Mouse (Mus musculus) spleen, postnatal 4 days (tissue): Measurements from ENCODE around the gene B4galt5.

ENCODE experiments used
- DNase-seq, 2 experiments: peaks; one replicate each; pipeline ENCODE4 v3.0.0; 2022; ENCODE audit warnings: low spot score in 2 of 2

Gene B4galt5

GRCm38 (mm10) chr2:167257790-167258189 lies 91.2 kb downstream of the B4galt5 start:
- no peak for DNase-seq

GRCm38 (mm10) chr2:167254808-167255207 lies 94.2 kb downstream of the B4galt5 start:
- no peak for DNase-seq

GRCm38 (mm10) chr2:167254185-167254584 lies 94.8 kb downstream of the B4galt5 start:
- DNase-seq: no peak

- no peak for DNase-seq
Observed at GRCm38 (mm10) chr2:167253476-167253875, 95.5 kb downstream of the B4galt5 start.

GRCm38 (mm10) chr2:167252057-167252687 lies 96.8 kb downstream of the B4galt5 start:
- DNase-seq: no peak

- no peak for DNase-seq
Observed at GRCm38 (mm10) chr2:167250736-167251337, 98.1 kb downstream of the B4galt5 start.

GRCm38 (mm10) chr2:167250003-167250735 lies 98.8 kb downstream of the B4galt5 start:
- no peak for DNase-seq

- no peak for DNase-seq
Observed at GRCm38 (mm10) chr2:167249591-167249990, 99.4 kb downstream of the B4galt5 start.
